Mouse (Mus musculus) CH12.LX (cell line): ENCODE results near the gene Pmm2. TPM values are rescaled to one million over a fixed set of nuclear protein-coding genes. Genes with fewer than 3 reads are reported as not detected.

Experiments
- DNase-seq: peaks from one replicate; pipeline ENCODE4 v3.0.0-alpha.2; 2013; ENCODE audit errors: extremely low read depth
- H3K27ac ChIP-seq: 2 replicates; pipeline ENCODE4 v1.5.1; 2012; ENCODE audit warnings: low read depth, mild to moderate bottlenecking, control low read depth, moderate library complexity; ENCODE audit not compliant: insufficient read depth
- H3K27me3 ChIP-seq: replicated peaks from 2 replicates; pipeline ENCODE3; 2012; ENCODE audit warnings: inconsistent platforms
- H3K36me3 ChIP-seq, 2 experiments: replicated peaks in 1 of 2; 2 replicates each; pipeline versions ENCODE3 to v1.6.1; 2012; ENCODE audit warnings: inconsistent platforms in 1 of 2, low read length in 1 of 2, mild to moderate bottlenecking in 1 of 2, mixed read lengths in 1 of 2, moderate library complexity in 1 of 2; ENCODE audit not compliant: control insufficient read depth in 1 of 2, insufficient read depth in 1 of 2
- H3K4me1 ChIP-seq, 2 experiments: 2 replicates each; pipeline ENCODE4 v1.6.1; 2012; ENCODE audit warnings: inconsistent platforms in 1 of 2, moderate library complexity in 1 of 2; ENCODE audit not compliant: insufficient read depth in 2 of 2, control insufficient read depth in 1 of 2
- H3K4me2 ChIP-seq: 2 replicates; pipeline ENCODE4 v1.6.1; 2012; ENCODE audit warnings: low read depth, mild to moderate bottlenecking, control low read depth; ENCODE audit not compliant: poor library complexity, insufficient read depth, severe bottlenecking
- H3K4me3 ChIP-seq, 3 experiments: fragments of 150-350 bp in 1 of 3; sonication (generic) in 1 of 3; replicated peaks in 1 of 3; 2 replicates each; pipeline versions ENCODE3 to v1.5.1; 2011 to 2012; ENCODE audit warnings: low read depth in 2 of 3, low read length in 2 of 3, mild to moderate bottlenecking in 2 of 3, moderate library complexity in 2 of 3, control low read depth in 1 of 3, improper control_type of control experiment in 1 of 3, inconsistent platforms in 1 of 3, mixed read lengths in 1 of 3; ENCODE audit not compliant: poor library complexity in 1 of 3
- H3K79me2 ChIP-seq: replicated peaks from 2 replicates; pipeline ENCODE4 v1.6.1; 2012; ENCODE audit warnings: mild to moderate bottlenecking, moderate library complexity; ENCODE audit not compliant: control insufficient read depth, poor library complexity, insufficient read depth, severe bottlenecking; ENCODE audit errors: extremely low read depth
- H3K9ac ChIP-seq: 2 replicates; pipeline ENCODE4 v1.6.1; 2012; ENCODE audit warnings: low read depth, mild to moderate bottlenecking, control low read depth, moderate library complexity; ENCODE audit not compliant: insufficient read depth
- H3K9me3 ChIP-seq: replicated peaks from 2 replicates; pipeline ENCODE3; 2012; ENCODE audit warnings: low read length, inconsistent platforms, mixed read lengths
- CHD1 ChIP-seq: IDR thresholded peaks from 2 replicates; pipeline ENCODE4 v1.6.1; 2012; ENCODE audit warnings: low read depth, low read length, improper control_type of control experiment, inconsistent platforms
- CHD2 ChIP-seq: IDR thresholded peaks from 2 replicates; pipeline ENCODE4 v1.6.1; 2011; ENCODE audit warnings: low read length, improper control_type of control experiment
- E2F4 ChIP-seq: IDR thresholded peaks from 2 replicates; pipeline ENCODE4 v1.6.1; 2011; ENCODE audit warnings: low read depth, low read length, improper control_type of control experiment; ENCODE audit not compliant: insufficient replicate concordance
- ELF1 ChIP-seq: IDR thresholded peaks from 2 replicates; pipeline ENCODE4 v1.6.1; 2014; ENCODE audit warnings: low read depth, mild to moderate bottlenecking, inconsistent platforms, low read length, improper control_type of control experiment
- EP300 ChIP-seq: IDR thresholded peaks from 2 replicates; pipeline ENCODE4 v1.6.1; 2011; ENCODE audit warnings: low read length, improper control_type of control experiment
- GABPA ChIP-seq: IDR thresholded peaks from 2 replicates; pipeline ENCODE4 v1.6.1; 2012; ENCODE audit warnings: low read depth, low read length, improper control_type of control experiment, inconsistent platforms; ENCODE audit not compliant: insufficient replicate concordance
- HCFC1 ChIP-seq: IDR thresholded peaks from 2 replicates; pipeline ENCODE4 v1.6.1; 2012; ENCODE audit warnings: low read depth, mild to moderate bottlenecking, inconsistent platforms, low read length, improper control_type of control experiment
- IRF4 ChIP-seq: IDR thresholded peaks from 2 replicates; pipeline ENCODE4 v1.6.1; 2014; ENCODE audit warnings: low read depth, mild to moderate bottlenecking, inconsistent platforms, low read length, improper control_type of control experiment
- JUN ChIP-seq: IDR thresholded peaks from 2 replicates; pipeline ENCODE4 v1.6.1; 2011; ENCODE audit warnings: low read depth, mild to moderate bottlenecking, low read length, improper control_type of control experiment, moderate library complexity; ENCODE audit not compliant: insufficient read depth
- KAT2A ChIP-seq: IDR thresholded peaks from 2 replicates; pipeline ENCODE4 v1.6.1; 2012; ENCODE audit warnings: low read length, improper control_type of control experiment, inconsistent platforms; ENCODE audit not compliant: insufficient replicate concordance
- MAFK ChIP-seq: IDR thresholded peaks from 2 replicates; pipeline ENCODE4 v1.6.1; 2011; ENCODE audit warnings: low read length, improper control_type of control experiment; ENCODE audit not compliant: insufficient replicate concordance
- MAZ ChIP-seq: IDR thresholded peaks from 2 replicates; pipeline ENCODE4 v1.6.1; 2012; ENCODE audit warnings: low read depth, mild to moderate bottlenecking, inconsistent platforms, low read length, improper control_type of control experiment, moderate library complexity
- MXI1 ChIP-seq: IDR thresholded peaks from 2 replicates; pipeline ENCODE4 v1.6.1; 2011; ENCODE audit warnings: mild to moderate bottlenecking, low read depth, low read length, improper control_type of control experiment
- MYC ChIP-seq: IDR thresholded peaks from 2 replicates; pipeline ENCODE4 v1.6.1; 2011; ENCODE audit warnings: low read depth, mild to moderate bottlenecking, improper control_type of control experiment, low read length
- NELFE ChIP-seq: IDR thresholded peaks from 2 replicates; pipeline ENCODE4 v1.6.1; 2011; ENCODE audit warnings: low read depth, low read length, improper control_type of control experiment
- NRF1 ChIP-seq: IDR thresholded peaks from 2 replicates; pipeline ENCODE4 v1.6.1; 2014; ENCODE audit warnings: low read depth, mild to moderate bottlenecking, inconsistent platforms, low read length, improper control_type of control experiment, moderate library complexity
- POLR2AphosphoS2 ChIP-seq: IDR thresholded peaks from 2 replicates; pipeline ENCODE4 v1.6.1; 2011; ENCODE audit warnings: low read depth, low read length, improper control_type of control experiment
- RAD21 ChIP-seq: IDR thresholded peaks from 2 replicates; pipeline ENCODE4 v1.6.1; 2011; ENCODE audit warnings: low read depth, mild to moderate bottlenecking, low read length, improper control_type of control experiment, moderate library complexity
- SIN3A ChIP-seq: IDR thresholded peaks from 2 replicates; pipeline ENCODE4 v1.6.1; 2012; ENCODE audit warnings: low read length, improper control_type of control experiment, inconsistent platforms
- SMC3 ChIP-seq: IDR thresholded peaks from 2 replicates; pipeline ENCODE4 v1.6.1; 2011; ENCODE audit warnings: low read depth, low read length, improper control_type of control experiment
- TBP ChIP-seq: conservative IDR thresholded peaks from 2 replicates; pipeline ENCODE4 v1.6.1; 2011; ENCODE audit warnings: low read depth, low read length, improper control_type of control experiment
- UBTF ChIP-seq: IDR thresholded peaks from 2 replicates; pipeline ENCODE4 v1.6.1; 2012; ENCODE audit warnings: low read depth, mild to moderate bottlenecking, inconsistent platforms, low read length, improper control_type of control experiment, moderate library complexity
- USF2 ChIP-seq: conservative IDR thresholded peaks from 2 replicates; pipeline ENCODE4 v1.6.1; 2011; ENCODE audit warnings: low read depth, low read length, improper control_type of control experiment
- ZC3H11A ChIP-seq: IDR thresholded peaks from 2 replicates; pipeline ENCODE4 v1.6.1; 2012; ENCODE audit warnings: low read depth, mild to moderate bottlenecking, inconsistent platforms, low read length, improper control_type of control experiment
- ZNF384 ChIP-seq: IDR thresholded peaks from 2 replicates; pipeline ENCODE4 v1.6.1; 2012; ENCODE audit warnings: low read depth, low read length, improper control_type of control experiment, inconsistent platforms
- dilution Hi-C: fragments of 300-500 bp; cut with MboI; formaldehyde crosslinking; loops from 2 replicates; pipeline ENCODE4 v1.14.3; 2020; ENCODE audit warnings: low sequenced_read_pairs; ENCODE audit not compliant: extremely low pct_unique_long_range_greater_than_20kb, extremely low pct_ligation_motif_present
- in situ Hi-C: fragments of 300-500 bp; cut with MboI; formaldehyde crosslinking; loops from 3 replicates; pipeline ENCODE4 v1.14.3; 2019; ENCODE audit warnings: low sequenced_read_pairs, low pct_ligation_motif_present, low pct_unique_long_range_greater_than_20kb, mixed read lengths
- polyA plus RNA-seq: library from polyadenylated mRNA; unstranded; fragments of >175 nt; gene quantifications from 2 replicates; pipeline ENCODE4 v1.2.1, GENCODE M21; 2012; ENCODE audit warnings: low read depth; ENCODE audit not compliant: insufficient read length
- total RNA-seq, 2 experiments: library from RNA; depleted of rRNA; stranded (reverse); fragments of 300-350 nt in 1 of 2; fragments of >200 nt in 1 of 2; gene quantifications; 2 replicates each; pipeline ENCODE4 v1.2.3; 2012 to 2014

Gene Pmm2
- total and polyA plus RNA-seq, 3 experiments, result 33.1 to 69.4 (median 42.1) TPM

GRCm38 (mm10) chr16:8631428-8631827 is 6.0 kb upstream of the Pmm2 start:
- H3K4me1 ChIP-seq, result peaks cover 10 to 47% of the 10 kb centered on the region in 2 experiments
- no peak overlapping the region for H3K4me2 ChIP-seq
- dilution Hi-C loops (no loop called here), in situ Hi-C loops (no loop called here)
- no peak overlapping the region for H3K27ac ChIP-seq
- no peak for DNase-seq
- H3K9ac ChIP-seq, result no peak overlapping the region
- H3K27me3 ChIP-seq, result no peaks in the 10 kb centered on the region
- peaks cover 38 to 68% of the 10 kb centered on the region in 2 experiments for H3K36me3 ChIP-seq
- H3K79me2 ChIP-seq, result peaks cover 18% of the 10 kb centered on the region
- H3K4me3 ChIP-seq, result no peak overlapping the region
- TF ChIP-seq SMC3 (no peak), SIN3A (no peak), MAFK (no peak), MYC (no peak), IRF4 (no peak), UBTF (no peak), RAD21 (no peak), ZNF384 (no peak), KAT2A (no peak), ELF1 (no peak), JUN (no peak), E2F4 (no peak), CHD2 (no peak), USF2 (no peak), GABPA (no peak)
- H3K9me3 ChIP-seq, result no peaks in the 10 kb centered on the region

GRCm38 (mm10) chr16:8636867-8637216 is 632 bp upstream of the Pmm2 start:
- H3K4me1 ChIP-seq, result peaks cover 10 to 46% of the 10 kb centered on the region in 2 experiments
- TF ChIP-seq CHD1 (0 out of 2 replicates have a peak, but pooled peaks have one; percentile 10), UBTF (peak; percentile 46; the same call in 1 of the 2 replicates), EP300 (no peak), SMC3 (no peak), NRF1 (no peak), ZC3H11A (no peak), POLR2AphosphoS2 (no peak), SIN3A (no peak), HCFC1 (no peak), MAZ (no peak), E2F4 (no peak), CHD2 (no peak), TBP (no peak), NELFE (no peak), KAT2A (no peak), MXI1 (no peak), GABPA (no peak)
- TF ChIP-seq, all 38 proteins: peak for 2
- Histone ChIP-seq H3K4me2 (peak overlapping the region; percentile 77), H3K9ac (peak overlapping the region; percentile 93), H3K27ac (peak overlapping the region; percentile 70), H3K27me3 (no peaks in the 10 kb centered on the region), H3K79me2 (peaks cover 55% of the 10 kb centered on the region), H3K36me3 (peaks cover 34 to 69% of the 10 kb centered on the region in 2 experiments), H3K4me3 (peak overlapping the region; percentile 76 to 85 (median 83)), H3K9me3 (no peaks in the 10 kb centered on the region)
- DNase-seq, result peak; percentile 20
- in situ Hi-C loops, result no loop called here
- dilution Hi-C loops, result no loop called here
